Mouse (Mus musculus) G1E-ER4 (cell line): ENCODE data around the gene Pcdh7. TPM values are rescaled to one million over a fixed set of nuclear protein-coding genes. Genes with fewer than 3 reads are reported as not detected.

Experiments used
- GATA1 ChIP-seq: IDR thresholded peaks from one replicate; pipeline ENCODE4 v1.8.0; 2012; ENCODE audit warnings: low read length, inconsistent platforms
- polyA plus RNA-seq: library from polyadenylated mRNA; stranded (reverse); fragments of >175 nt; gene quantifications from 2 replicates; pipeline ENCODE4 v1.2.3, GENCODE M21; 2012

The Pcdh7 gene
- polyA plus RNA-seq, 1 experiment: 30.8 TPM

- no peak for TF ChIP-seq GATA1
These were observed 15.7 kb downstream of the Pcdh7 start for GRCm38 (mm10) chr5:57733451-57733850.

- TF ChIP-seq GATA1: no peak
These were observed 18.0 kb downstream of the Pcdh7 start for GRCm38 (mm10) chr5:57735723-57736122.

GRCm38 (mm10) chr5:57742924-57743323 lies 25.2 kb downstream of the Pcdh7 start:
- TF ChIP-seq GATA1: no peak

GRCm38 (mm10) chr5:57743956-57744661 lies 26.3 kb downstream of the Pcdh7 start:
- TF ChIP-seq GATA1: no peak

- no peak for TF ChIP-seq GATA1
These were observed 28.1 kb downstream of the Pcdh7 start for GRCm38 (mm10) chr5:57745879-57746278.

GRCm38 (mm10) chr5:57750320-57750719 lies 32.6 kb downstream of the Pcdh7 start:
- no peak for TF ChIP-seq GATA1

- TF ChIP-seq GATA1: no peak
These were observed 38.0 kb downstream of the Pcdh7 start for GRCm38 (mm10) chr5:57755791-57756190.

GRCm38 (mm10) chr5:57756726-57757424 lies 39.1 kb downstream of the Pcdh7 start:
- TF ChIP-seq GATA1: no peak

- no peak for TF ChIP-seq GATA1
These were observed 39.7 kb downstream of the Pcdh7 start for GRCm38 (mm10) chr5:57757436-57757898.

- TF ChIP-seq GATA1: no peak
These were observed 41.2 kb downstream of the Pcdh7 start for GRCm38 (mm10) chr5:57758968-57759367.

- TF ChIP-seq GATA1: no peak
These were observed 42.6 kb downstream of the Pcdh7 start for GRCm38 (mm10) chr5:57760069-57761063.

GRCm38 (mm10) chr5:57765356-57765755 lies 47.6 kb downstream of the Pcdh7 start:
- TF ChIP-seq GATA1: no peak

- TF ChIP-seq GATA1: no peak
These were observed 49.6 kb downstream of the Pcdh7 start for GRCm38 (mm10) chr5:57767346-57767745.

GRCm38 (mm10) chr5:57768469-57769022 lies 50.8 kb downstream of the Pcdh7 start:
- TF ChIP-seq GATA1: no peak

GRCm38 (mm10) chr5:57769644-57770043 lies 51.9 kb downstream of the Pcdh7 start:
- no peak for TF ChIP-seq GATA1
